Mouse (Mus musculus): ENCODE data around the gene Isg20l2.

DNA sequence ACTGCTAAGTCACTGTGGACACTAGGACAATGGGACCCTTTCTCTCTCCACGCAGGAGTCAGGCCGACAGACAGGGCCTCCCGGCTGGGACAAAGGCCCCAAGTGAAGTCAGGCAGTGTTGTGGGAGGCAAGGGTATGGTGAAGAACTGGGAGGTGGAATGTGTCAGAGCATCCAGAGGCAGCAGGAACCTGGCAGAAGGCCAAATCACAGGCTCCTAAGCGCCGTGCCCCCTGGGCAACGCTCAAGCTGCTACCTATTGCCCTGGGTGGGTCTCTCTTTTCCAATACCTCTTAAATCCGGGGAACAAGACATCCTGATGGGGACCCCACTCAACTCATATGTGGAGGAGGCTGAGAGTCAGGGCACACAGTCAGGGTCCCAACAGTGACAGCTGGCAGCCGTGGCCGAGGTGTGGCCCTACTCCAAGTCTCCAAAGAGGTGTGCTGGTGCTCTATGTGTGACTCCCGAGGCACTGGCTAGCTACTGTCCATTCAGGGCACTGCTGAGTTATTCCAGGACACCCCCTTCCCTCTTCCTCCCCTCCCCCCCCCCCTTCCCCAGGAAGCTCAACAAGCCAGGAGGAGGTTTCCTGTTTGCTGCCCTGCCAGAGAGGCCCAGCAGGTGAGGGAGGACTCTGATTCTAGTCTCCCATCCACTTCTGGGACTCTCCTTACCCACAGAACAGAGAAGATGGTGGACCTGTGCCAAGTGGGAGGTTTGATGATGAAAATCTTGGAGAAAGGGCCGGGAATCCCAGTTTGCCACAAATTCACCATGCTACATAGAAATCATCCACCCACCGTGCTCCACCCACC lies 55.6 kb downstream of the Isg20l2 start:
- no peak for TF ChIP-seq CTCF (IDR thresholded peaks at IDR 0.05; ENCODE audit: low read depth)
- no peak for TF ChIP-seq EP300 (optimal IDR thresholded peaks at IDR 0.05)

Measured in stomach, postnatal 0 days (tissue).